Mouse (Mus musculus): Measurements from ENCODE around the gene St13. TPM values are rescaled to one million over a fixed set of nuclear protein-coding genes. Genes with fewer than 3 reads are reported as not detected.

St13 gene
- polyA plus RNA-seq, 2 experiments, result 81.7 to 141 TPM

GRCm38 (mm10) chr15:81313928-81314327, 85.9 kb downstream of the St13 start:
- no peak for ATAC-seq (ENCODE audit: low FRiP score, low read depth)
- no peak for TF ChIP-seq POLR2A (IDR thresholded peaks at IDR 0.05; ENCODE audit: borderline replicate concordance, extremely low read depth, insufficient read depth, insufficient read length)
- 94% methylated on average over 3 of the region's 3 CpGs for WGBS

More at GRCm38 (mm10) chr15:81313928-81314327, 85.9 kb downstream of the St13 start:
- Histone ChIP-seq H3K36me3 (ENCODE audit: control insufficient read depth, insufficient read depth, low read length) (peaks cover 27% of the 10 kb centered on the region), H3K27ac (replicated peaks; ENCODE audit: low read depth, low read length) (no peak overlapping the region), H3K4me2 (replicated peaks; ENCODE audit: low read depth, low read length, severe bottlenecking) (no peak overlapping the region), H3K9ac (ENCODE audit: low read depth, low read length, severe bottlenecking) (no peak overlapping the region), H3K27me3 (ENCODE audit: control insufficient read depth, insufficient read depth, low read length) (no peaks in the 10 kb centered on the region), H3K4me1 (ENCODE audit: control insufficient read depth, insufficient read depth, low read length) (no peaks in the 10 kb centered on the region), H3K9me3 (ENCODE audit: control insufficient read depth, low read length) (no peaks in the 10 kb centered on the region), H3K4me3 (replicated peaks; ENCODE audit: low read length) (no peak overlapping the region)
- no peak for DNase-seq (ENCODE audit: low spot score)

Other genes with a start within 250 kb of the St13 start
- gene Mrtfa, start 209.3 kb downstream of the St13 start, polyA plus RNA-seq (2012; rRNA removed), result 29.8 and 39.1 TPM in 2 replicates
- gene Mrtfa, start 209.3 kb downstream of the St13 start, polyA plus RNA-seq (2014; fragmentation: Nextera tagmentation; extraction: Ambion mirVana), result 25.2 and 30.0 TPM in 2 replicates
- gene Mchr1, start 164.6 kb downstream of the St13 start, polyA plus RNA-seq (2012; rRNA removed), result 1.6 and 1.7 TPM in 2 replicates
- 0.93 and 1.2 TPM in 2 replicates for gene Mchr1, start 164.6 kb downstream of the St13 start, polyA plus RNA-seq (2014; fragmentation: Nextera tagmentation; extraction: Ambion mirVana)
- gene Slc25a17, start 39.3 kb downstream of the St13 start, polyA plus RNA-seq (2012; rRNA removed), result 94.6 and 97.3 TPM in 2 replicates
- gene Slc25a17, start 39.3 kb downstream of the St13 start, polyA plus RNA-seq (2014; fragmentation: Nextera tagmentation; extraction: Ambion mirVana), result 124 and 126 TPM in 2 replicates
- gene Xpnpep3, start 61 bp upstream of the St13 start, polyA plus RNA-seq (2012; rRNA removed), result 10.4 and 10.5 TPM in 2 replicates
- gene Xpnpep3, start 61 bp upstream of the St13 start, polyA plus RNA-seq (2014; fragmentation: Nextera tagmentation; extraction: Ambion mirVana), result 6.6 and 7.7 TPM in 2 replicates
- not detected in 2 replicates for gene Dnajb7, start 8.2 kb upstream of the St13 start, polyA plus RNA-seq (2012; rRNA removed)
- gene Dnajb7, start 8.2 kb upstream of the St13 start, polyA plus RNA-seq (2014; fragmentation: Nextera tagmentation; extraction: Ambion mirVana), result 1.00 and 1.4 TPM in 2 replicates
- gene Rbx1, start 66.2 kb upstream of the St13 start, polyA plus RNA-seq (2012; rRNA removed), result 154 and 233 TPM in 2 replicates
- 515 and 532 TPM in 2 replicates for gene Rbx1, start 66.2 kb upstream of the St13 start, polyA plus RNA-seq (2014; fragmentation: Nextera tagmentation; extraction: Ambion mirVana)
- 38.2 and 42.5 TPM in 2 replicates for gene Ep300, start 185.3 kb upstream of the St13 start, polyA plus RNA-seq (2012; rRNA removed)
- 20.2 and 22.3 TPM in 2 replicates for gene Ep300, start 185.3 kb upstream of the St13 start, polyA plus RNA-seq (2014; fragmentation: Nextera tagmentation; extraction: Ambion mirVana)

All from limb, embryonic 14.5 days (tissue).